Mouse (Mus musculus) midbrain, embryonic 16.5 days (tissue): ENCODE data around the gene H2afv. TPM values are rescaled to one million over a fixed set of nuclear protein-coding genes. Genes with fewer than 3 reads are reported as not detected.
A peak's percentile ranks its signal among the peaks of the same experiment; 100 is the strongest.
"Not testable (repeated sequence)": the region's sequence is repeated elsewhere in the genome, so short reads cannot be mapped to it uniquely, and the experiment has no call there.

Experiments used
- ATAC-seq: fragments of 200-750 bp; cut with Nextera tagmentation; 2 replicates; pipeline ENCODE4 v1.8.0; 2017; ENCODE audit warnings: moderate TSS enrichment
- H3K27ac ChIP-seq: fragments of 300-500 bp; sonication (generic); 2 replicates; pipeline ENCODE4 v1.5.1; 2014; ENCODE audit warnings: mild to moderate bottlenecking, low read length, mixed read lengths
- H3K27me3 ChIP-seq: fragments of 300-500 bp; sonication (generic); 2 replicates; pipeline ENCODE4 v1.6.1; 2014; ENCODE audit warnings: low read depth, low read length, mixed read lengths; ENCODE audit not compliant: control insufficient read depth, insufficient read depth
- H3K36me3 ChIP-seq: fragments of 300-500 bp; sonication (generic); 2 replicates; pipeline ENCODE4 v1.6.1; 2014; ENCODE audit warnings: mild to moderate bottlenecking, low read length, moderate library complexity, mixed read lengths; ENCODE audit not compliant: control insufficient read depth, insufficient read depth
- H3K4me1 ChIP-seq: fragments of 300-500 bp; sonication (generic); 2 replicates; pipeline ENCODE4 v1.6.1; 2014; ENCODE audit warnings: mild to moderate bottlenecking, low read length, mixed read lengths; ENCODE audit not compliant: control insufficient read depth, insufficient read depth
- H3K4me2 ChIP-seq: fragments of 300-500 bp; sonication (generic); 2 replicates; pipeline ENCODE4 v1.6.1; 2014; ENCODE audit warnings: mild to moderate bottlenecking, low read length, mixed read lengths
- H3K4me3 ChIP-seq: fragments of 300-500 bp; sonication (generic); 2 replicates; pipeline ENCODE4 v1.5.1; 2014; ENCODE audit warnings: low read depth, mild to moderate bottlenecking, low read length, moderate library complexity, mixed read lengths
- H3K9ac ChIP-seq: fragments of 300-500 bp; sonication (generic); 2 replicates; pipeline ENCODE4 v1.6.1; 2014; ENCODE audit warnings: low read depth, low read length, mixed read lengths
- H3K9me3 ChIP-seq: fragments of 300-500 bp; sonication (generic); replicated peaks from 2 replicates; pipeline ENCODE4 v1.6.1; 2014; ENCODE audit warnings: mild to moderate bottlenecking, low read length, mixed read lengths; ENCODE audit not compliant: control insufficient read depth, poor library complexity, severe bottlenecking
- WGBS: fragments of 180-500 bp; shearing (Covaris S2); extraction: QIAGEN DNeasy Blood & Tissue Kit; methylation state at CpG from one replicate; pipeline ENCODE4 v1.1.7; 2014; 5-methylcytosine and 5-hydroxymethylcytosine counted together
- polyA plus RNA-seq: library from polyadenylated mRNA; unstranded; fragments of >200 nt; fragmentation: Nextera tagmentation; extraction: Ambion mirVana; gene quantifications from 2 replicates; pipeline ENCODE4 v1.2.1, GENCODE M21; 2015

H2afv gene
- polyA plus RNA-seq, 1 experiment from 2014 or later, result 203 TPM

GRCm38 (mm10) chr11:6414751-6415550 lies 29.3 kb downstream of the H2afv start, which contains the start of gene Ppia:
Gene Ppia, plus strand, starts transcription at chr11:6415443.
- H3K27ac ChIP-seq, result peak within 1 kb of the TSS; percentile 98
- H3K36me3 ChIP-seq, result peaks cover 11% of the 10 kb centered on the region; the same call in 1 of the 2 replicates
- H3K9ac ChIP-seq, result peak within 1 kb of the TSS; percentile 99
- WGBS, result 12% methylated on average over 21 of the region's 21 CpGs
- H3K4me1 ChIP-seq, result peaks cover 23% of the 10 kb centered on the region
- peak within 1 kb of the TSS; percentile 98 for H3K4me3 ChIP-seq
- peak within 1 kb of the TSS; percentile 95 for H3K4me2 ChIP-seq
- ATAC-seq, result no peak; the same call in 1 of the 2 replicates
- H3K27me3 ChIP-seq, result no peaks in the 10 kb centered on the region
- H3K9me3 ChIP-seq, result no peaks in the 10 kb centered on the region

- Histone ChIP-seq H3K4me2 (no peak overlapping the region), H3K27me3 (no peaks in the 10 kb centered on the region)
Measured at GRCm38 (mm10) chr11:6413264-6413663, 31.0 kb downstream of the H2afv start.

GRCm38 (mm10) chr11:6411684-6412083 lies 32.6 kb downstream of the H2afv start:
- H3K4me1 ChIP-seq, result peaks cover 3% of the 10 kb centered on the region; the same call in 1 of the 2 replicates
- 4% methylated on average over 5 of the region's 5 CpGs for WGBS

More at GRCm38 (mm10) chr11:6413264-6413663, 31.0 kb downstream of the H2afv start:
- WGBS, result 95% methylated on average over 10 of the region's 12 CpGs
- Histone ChIP-seq H3K9ac (no peak overlapping the region), H3K36me3 (no peaks in the 10 kb centered on the region; the same call in 1 of the 2 replicates), H3K4me1 (peaks cover 15% of the 10 kb centered on the region), H3K27ac (no peak overlapping the region), H3K9me3 (no peaks in the 10 kb centered on the region), H3K4me3 (no peak overlapping the region)
- ATAC-seq, result no peak

GRCm38 (mm10) chr11:6410755-6411154 lies 33.5 kb downstream of the H2afv start:
- H3K9ac ChIP-seq, H3K36me3 ChIP-seq, H3K27ac ChIP-seq, H3K9me3 ChIP-seq, H3K4me3 ChIP-seq, H3K4me2 ChIP-seq, H3K27me3 ChIP-seq, H3K4me1 ChIP-seq, ATAC-seq: not testable (repeated sequence)
- WGBS, result 86% methylated on average over 5 of the region's 5 CpGs

More at GRCm38 (mm10) chr11:6411684-6412083, 32.6 kb downstream of the H2afv start:
- H3K9me3 ChIP-seq, result no peaks in the 10 kb centered on the region
- ATAC-seq, result no peak
- H3K4me3 ChIP-seq, result no peak overlapping the region
- H3K27ac ChIP-seq, result no peak overlapping the region
- H3K4me2 ChIP-seq, result no peak overlapping the region
- no peaks in the 10 kb centered on the region for H3K27me3 ChIP-seq
- H3K36me3 ChIP-seq, result no peaks in the 10 kb centered on the region
- H3K9ac ChIP-seq, result no peak overlapping the region

GRCm38 (mm10) chr11:6410050-6410602 lies 34.1 kb downstream of the H2afv start:
- WGBS, result 54% methylated on average over 5 of the region's 5 CpGs
- Histone ChIP-seq H3K9ac (no peak overlapping the region), H3K9me3 (no peaks in the 10 kb centered on the region), H3K27ac (no peak overlapping the region), H3K27me3 (no peaks in the 10 kb centered on the region), H3K4me3 (no peak overlapping the region), H3K36me3 (peaks cover 4% of the 10 kb centered on the region), H3K4me2 (no peak overlapping the region), H3K4me1 (peaks cover 3% of the 10 kb centered on the region; the same call in 1 of the 2 replicates)
- no peak for ATAC-seq

- peaks cover 34% of the 10 kb centered on the region for H3K36me3 ChIP-seq
- no peak overlapping the region for H3K9ac ChIP-seq
- H3K4me3 ChIP-seq, result no peak overlapping the region
- no peaks in the 10 kb centered on the region for H3K9me3 ChIP-seq
- 91% methylated on average over 3 of the region's 3 CpGs for WGBS
- no peaks in the 10 kb centered on the region for H3K4me1 ChIP-seq
- no peak overlapping the region for H3K4me2 ChIP-seq
- H3K27ac ChIP-seq, result no peak overlapping the region
- no peaks in the 10 kb centered on the region for H3K27me3 ChIP-seq
- ATAC-seq, result no peak
Measured at GRCm38 (mm10) chr11:6407162-6407621, 37.1 kb downstream of the H2afv start.

- peak; percentile 31; the same call in 1 of the 2 replicates for ATAC-seq
- Histone ChIP-seq H3K4me1 (no peaks in the 10 kb centered on the region), H3K4me2 (no peak overlapping the region), H3K9me3 (no peaks in the 10 kb centered on the region), H3K27me3 (no peaks in the 10 kb centered on the region), H3K9ac (no peak overlapping the region), H3K36me3 (peaks cover 37% of the 10 kb centered on the region), H3K4me3 (no peak overlapping the region), H3K27ac (peak overlapping the region; percentile 57)
- WGBS, result 52% methylated on average over 14 of the region's 14 CpGs
Measured at GRCm38 (mm10) chr11:6406251-6407161, 37.7 kb downstream of the H2afv start.

GRCm38 (mm10) chr11:6405591-6406081 lies 38.6 kb downstream of the H2afv start:
- Histone ChIP-seq H3K9me3 (no peaks in the 10 kb centered on the region), H3K36me3 (peaks cover 43% of the 10 kb centered on the region), H3K27ac (peak overlapping the region; percentile 60), H3K4me2 (no peak overlapping the region), H3K4me3 (no peak overlapping the region), H3K9ac (no peak overlapping the region; the same call in 1 of the 2 replicates), H3K27me3 (no peaks in the 10 kb centered on the region), H3K4me1 (no peaks in the 10 kb centered on the region)
- 82% methylated on average over 4 of the region's 4 CpGs for WGBS
- no peak for ATAC-seq
